Mouse (Mus musculus): ENCODE measurements around the gene Mcemp1. TPM values are rescaled to one million over a fixed set of nuclear protein-coding genes. Genes with fewer than 3 reads are reported as not detected.
A peak's percentile ranks its signal among the peaks of the same experiment; 100 is the strongest.

Mcemp1 gene
- total and polyA plus RNA-seq, 3 experiments: not detected

- H3K4me3 ChIP-seq (ENCODE audit: control insufficient read depth in 1 of 2, insufficient read depth in 1 of 2, low read depth in 2 of 2, low read length in 2 of 2): peak within 1 kb of the TSS; percentile 57 to 60
- DNase-seq (ENCODE audit: low read depth, low spot score): peak; percentile 81
These were observed 6.5 kb downstream of the Mcemp1 start, which contains the start of gene Fcor for GRCm38 (mm10) chr8:3671980-3672491. Gene Fcor (minus strand): TSS chr8:3672362.

GRCm38 (mm10) chr8:3674671-3675070, 9.1 kb downstream of the Mcemp1 start:
- no peak overlapping the region for H3K4me3 ChIP-seq (ENCODE audit: control insufficient read depth in 1 of 2, insufficient read depth in 1 of 2, low read depth in 2 of 2, low read length in 2 of 2)
- peaks cover 0 to 13% of the 10 kb centered on the region in 2 experiments; a peak in 2 of 4 replicates for H3K36me3 ChIP-seq (ENCODE audit: control insufficient read depth in 1 of 2, insufficient read depth in 2 of 2, low read length in 2 of 2)
- H3K27ac ChIP-seq (ENCODE audit: control insufficient read depth, low read depth, low read length): no peak overlapping the region
- H3K79me2 ChIP-seq (ENCODE audit: control insufficient read depth, insufficient read depth, low read length, poor library complexity): peaks cover 32% of the 10 kb centered on the region
- DNase-seq (ENCODE audit: low read depth, low spot score): peak; percentile 52
- H3K9ac ChIP-seq (ENCODE audit: control insufficient read depth, low read depth, low read length, poor library complexity, severe bottlenecking): no peak overlapping the region
- TF ChIP-seq SMC3 (IDR thresholded peaks at IDR 0.05; ENCODE audit: low read depth, low read length): no peak
- no peak for TF ChIP-seq BHLHE40 (IDR thresholded peaks at IDR 0.05; ENCODE audit: borderline replicate concordance, low read depth, low read length)
- TF ChIP-seq USF2 (IDR thresholded peaks at IDR 0.05; ENCODE audit: borderline replicate concordance in 1 of 2, insufficient read depth in 1 of 2, low read depth in 1 of 2, low read length in 2 of 2): no peak
- no peak for TF ChIP-seq E2F4 (IDR thresholded peaks at IDR 0.05; ENCODE audit: borderline replicate concordance, low read depth, low read length)
- no peak for TF ChIP-seq TBP (IDR thresholded peaks at IDR 0.05; ENCODE audit: low read depth, low read length)
- no peak for TF ChIP-seq ELF1 (IDR thresholded peaks at IDR 0.05; ENCODE audit: low read depth, low read length)
- TF ChIP-seq MXI1 (IDR thresholded peaks at IDR 0.05; ENCODE audit: low read depth, low read length): no peak
- no peak for TF ChIP-seq ZMIZ1 (IDR thresholded peaks at IDR 0.05; ENCODE audit: low read depth, low read length)
- no peaks in the 10 kb centered on the region for H3K27me3 ChIP-seq (ENCODE audit: control insufficient read depth in 1 of 2, insufficient read depth in 2 of 2, low read length in 2 of 2)
- H3K9me3 ChIP-seq (replicated peaks; ENCODE audit: insufficient read depth, low read length): no peaks in the 10 kb centered on the region
- peaks cover 0 to 12% of the 10 kb centered on the region in 2 experiments; a peak in 2 of 4 replicates for H3K4me1 ChIP-seq (ENCODE audit: control insufficient read depth in 1 of 2, insufficient read depth in 2 of 2, low read length in 2 of 2)

More at GRCm38 (mm10) chr8:3671980-3672491, 6.5 kb downstream of the Mcemp1 start, which contains the start of gene Fcor:
- Histone ChIP-seq H3K36me3 (ENCODE audit: control insufficient read depth in 1 of 2, insufficient read depth in 2 of 2, low read length in 2 of 2) (peaks cover 0 to 4% of the 10 kb centered on the region in 2 experiments; a peak in 2 of 4 replicates), H3K9me3 (replicated peaks; ENCODE audit: insufficient read depth, low read length) (no peaks in the 10 kb centered on the region), H3K79me2 (ENCODE audit: control insufficient read depth, insufficient read depth, low read length, poor library complexity) (peaks cover 7% of the 10 kb centered on the region), H3K27ac (ENCODE audit: control insufficient read depth, low read depth, low read length) (no peak within 1 kb of the TSS), H3K9ac (ENCODE audit: control insufficient read depth, low read depth, low read length, poor library complexity, severe bottlenecking) (peak within 1 kb of the TSS; percentile 46), H3K4me1 (ENCODE audit: control insufficient read depth in 1 of 2, insufficient read depth in 2 of 2, low read length in 2 of 2) (peaks cover 0 to 6% of the 10 kb centered on the region in 2 experiments; a peak in 2 of 4 replicates), H3K27me3 (ENCODE audit: control insufficient read depth in 1 of 2, insufficient read depth in 2 of 2, low read length in 2 of 2) (0 out of 4 replicates have a peak, but pooled peaks cover 0 to 1% of the 10 kb centered on the region in 2 experiments)
- TF ChIP-seq ZC3H11A (IDR thresholded peaks at IDR 0.05; ENCODE audit: low read depth, low read length) (peak; percentile 83), MEF2A (IDR thresholded peaks at IDR 0.05; ENCODE audit: extremely low read depth, insufficient replicate concordance, low read depth, low read length, poor library complexity, severe bottlenecking) (no peak), TCF12 (IDR thresholded peaks at IDR 0.05; ENCODE audit: low read depth, low read length) (no peak), TAL1 (IDR thresholded peaks at IDR 0.05; ENCODE audit: low read length) (no peak), ZNF384 (IDR thresholded peaks at IDR 0.05; ENCODE audit: low read depth, low read length) (no peak), BHLHE40 (IDR thresholded peaks at IDR 0.05; ENCODE audit: borderline replicate concordance, low read depth, low read length) (no peak), CTCF (IDR thresholded peaks at IDR 0.05 in 2 of 3, conservative IDR thresholded peaks at IDR 0.05 in 1 of 3; ENCODE audit: control insufficient read depth in 1 of 3, insufficient read depth in 1 of 3, low read depth in 2 of 3, low read length in 3 of 3, poor library complexity in 1 of 3, severe bottlenecking in 1 of 3) (peak; percentile 88 to 94 (median 92)), CHD2 (IDR thresholded peaks at IDR 0.05; ENCODE audit: low read length) (no peak), ETS1 (IDR thresholded peaks at IDR 0.05; ENCODE audit: low read depth, low read length) (no peak), ELF1 (IDR thresholded peaks at IDR 0.05; ENCODE audit: low read depth, low read length) (no peak), MAX (IDR thresholded peaks at IDR 0.05; ENCODE audit: low read length) (no peak), SMC3 (IDR thresholded peaks at IDR 0.05; ENCODE audit: low read depth, low read length) (peak; percentile 94), ZKSCAN1 (IDR thresholded peaks at IDR 0.05; ENCODE audit: low read depth, low read length) (no peak), HCFC1 (IDR thresholded peaks at IDR 0.05; ENCODE audit: low read depth, low read length) (no peak), ZMIZ1 (IDR thresholded peaks at IDR 0.05; ENCODE audit: low read depth, low read length) (no peak), KAT2A (conservative IDR thresholded peaks at IDR 0.05; ENCODE audit: low read depth, low read length) (no peak), MYB (IDR thresholded peaks at IDR 0.05; ENCODE audit: low read depth, low read length) (no peak), USF2 (IDR thresholded peaks at IDR 0.05; ENCODE audit: borderline replicate concordance in 1 of 2, insufficient read depth in 1 of 2, low read depth in 1 of 2, low read length in 2 of 2) (no peak), EP300 (IDR thresholded peaks at IDR 0.05; ENCODE audit: low read depth in 1 of 2, low read length in 2 of 2) (no peak), USF1 (IDR thresholded peaks at IDR 0.05; ENCODE audit: low read depth, low read length) (no peak), UBTF (IDR thresholded peaks at IDR 0.05; ENCODE audit: borderline replicate concordance, insufficient read depth, low read depth, low read length) (no peak), MXI1 (IDR thresholded peaks at IDR 0.05; ENCODE audit: low read depth, low read length) (no peak), TBP (IDR thresholded peaks at IDR 0.05; ENCODE audit: low read depth, low read length) (0 out of 2 replicates have a peak, but pooled peaks have one; percentile 21), GABPA (IDR thresholded peaks at IDR 0.05; ENCODE audit: low read depth, low read length) (no peak), RAD21 (IDR thresholded peaks at IDR 0.05; ENCODE audit: low read depth, low read length) (peak; percentile 92)
